Mouse (Mus musculus) liver, embryonic 14.5 days (tissue): ENCODE data around the gene Mcemp1.

Source experiments
- CTCF ChIP-seq: IDR thresholded peaks from 2 replicates; pipeline ENCODE4 v1.5.1; 2016; ENCODE audit warnings: antibody characterized with exemption, low read depth, control low read depth
- EP300 ChIP-seq: IDR thresholded peaks from 2 replicates; pipeline ENCODE4 v1.6.1; 2016; ENCODE audit warnings: antibody characterized with exemption, low read depth

- TF ChIP-seq CTCF = no peak
- TF ChIP-seq EP300 = no peak
Measured at GRCm38 (mm10) chr8:3660889-3661288, 4.7 kb upstream of the Mcemp1 start.
